Mouse (Mus musculus) MEL (cell line): ENCODE data around the gene Cxcr6. TPM values are rescaled to one million over a fixed set of nuclear protein-coding genes. Genes with fewer than 3 reads are reported as not detected.

Source experiments
- DNase-seq: peaks from one replicate; pipeline ENCODE4 v3.0.0; 2011; ENCODE audit warnings: low read depth, low spot score
- H3K27ac ChIP-seq: 2 replicates; pipeline ENCODE4 v1.5.1; 2012; ENCODE audit warnings: low read depth, mild to moderate bottlenecking, control low read depth, low read length, moderate library complexity; ENCODE audit not compliant: control insufficient read depth
- H3K27me3 ChIP-seq, 2 experiments: fragments of 150-350 bp in 1 of 2; sonication (generic) in 1 of 2; 2 replicates each; pipeline ENCODE4 v1.6.1; 2012; ENCODE audit warnings: low read length in 2 of 2, mild to moderate bottlenecking in 2 of 2, improper control_type of control experiment in 1 of 2, moderate library complexity in 1 of 2; ENCODE audit not compliant: insufficient read depth in 2 of 2, control insufficient read depth in 1 of 2
- H3K36me3 ChIP-seq, 2 experiments: 2 replicates each; pipeline ENCODE4 v1.6.1; 2012 to 2014; ENCODE audit warnings: low read length in 2 of 2, improper control_type of control experiment in 1 of 2, inconsistent platforms in 1 of 2, mild to moderate bottlenecking in 1 of 2; ENCODE audit not compliant: insufficient read depth in 2 of 2, control insufficient read depth in 1 of 2
- H3K4me1 ChIP-seq, 2 experiments: fragments of 150-350 bp in 1 of 2; sonication (generic) in 1 of 2; 2 replicates each; pipeline ENCODE4 v1.6.1; 2012; ENCODE audit warnings: low read length in 2 of 2, improper control_type of control experiment in 1 of 2, mild to moderate bottlenecking in 1 of 2; ENCODE audit not compliant: insufficient read depth in 2 of 2, control insufficient read depth in 1 of 2
- H3K4me3 ChIP-seq, 2 experiments: fragments of 150-350 bp in 1 of 2; sonication (generic) in 1 of 2; 2 replicates each; pipeline ENCODE4 v1.5.1; 2012; ENCODE audit warnings: low read depth in 2 of 2, low read length in 2 of 2, mild to moderate bottlenecking in 2 of 2, moderate library complexity in 2 of 2, control low read depth in 1 of 2, improper control_type of control experiment in 1 of 2; ENCODE audit not compliant: control insufficient read depth in 1 of 2, insufficient read depth in 1 of 2
- H3K79me2 ChIP-seq: 2 replicates; pipeline ENCODE4 v1.6.1; 2012; ENCODE audit warnings: mild to moderate bottlenecking, low read length, moderate library complexity; ENCODE audit not compliant: control insufficient read depth, poor library complexity, insufficient read depth
- H3K9ac ChIP-seq: 2 replicates; pipeline ENCODE4 v1.6.1; 2012; ENCODE audit warnings: low read depth, mild to moderate bottlenecking, control low read depth, low read length, moderate library complexity; ENCODE audit not compliant: control insufficient read depth, poor library complexity, severe bottlenecking
- H3K9me3 ChIP-seq: fragments of 150-350 bp; sonication (generic); replicated peaks from 2 replicates; pipeline ENCODE4 v1.6.1; 2012; ENCODE audit warnings: mild to moderate bottlenecking, low read length, improper control_type of control experiment, moderate library complexity; ENCODE audit not compliant: insufficient read depth
- BHLHE40 ChIP-seq: IDR thresholded peaks from 2 replicates; pipeline ENCODE4 v1.6.1; 2012; ENCODE audit warnings: low read depth, mild to moderate bottlenecking, inconsistent platforms, low read length, improper control_type of control experiment, borderline replicate concordance
- CHD1 ChIP-seq: IDR thresholded peaks from 2 replicates; pipeline ENCODE4 v1.6.1; 2012; ENCODE audit warnings: low read depth, mild to moderate bottlenecking, inconsistent platforms, low read length, improper control_type of control experiment
- CHD2 ChIP-seq: IDR thresholded peaks from 2 replicates; pipeline ENCODE4 v1.6.1; 2011; ENCODE audit warnings: low read length, improper control_type of control experiment
- CTCF ChIP-seq, 3 experiments: IDR thresholded peaks in 2 of 3; conservative IDR thresholded peaks in 1 of 3; 2 replicates each; pipeline ENCODE4 v1.5.1; 2011 to 2012; ENCODE audit warnings: low read length in 3 of 3, low read depth in 2 of 3, mild to moderate bottlenecking in 2 of 3, improper control_type of control experiment in 1 of 3, inconsistent platforms in 1 of 3, mixed read lengths in 1 of 3, moderate library complexity in 1 of 3; ENCODE audit not compliant: control insufficient read depth in 1 of 3, insufficient read depth in 1 of 3, poor library complexity in 1 of 3, severe bottlenecking in 1 of 3
- E2F4 ChIP-seq: IDR thresholded peaks from 2 replicates; pipeline ENCODE4 v1.6.1; 2011; ENCODE audit warnings: low read depth, low read length, improper control_type of control experiment, borderline replicate concordance
- ELF1 ChIP-seq: IDR thresholded peaks from 2 replicates; pipeline ENCODE4 v1.6.1; 2014; ENCODE audit warnings: low read depth, mild to moderate bottlenecking, inconsistent platforms, low read length, improper control_type of control experiment, moderate library complexity
- EP300 ChIP-seq, 2 experiments: IDR thresholded peaks; 2 replicates each; pipeline ENCODE4 v1.6.1; 2011; ENCODE audit warnings: improper control_type of control experiment in 2 of 2, low read length in 2 of 2, low read depth in 1 of 2, mild to moderate bottlenecking in 1 of 2
- ETS1 ChIP-seq: IDR thresholded peaks from 2 replicates; pipeline ENCODE4 v1.6.1; 2012; ENCODE audit warnings: low read depth, mild to moderate bottlenecking, inconsistent platforms, low read length, improper control_type of control experiment, moderate library complexity
- GABPA ChIP-seq: IDR thresholded peaks from 2 replicates; pipeline ENCODE4 v1.6.1; 2012; ENCODE audit warnings: low read depth, mild to moderate bottlenecking, inconsistent platforms, low read length, improper control_type of control experiment, moderate library complexity
- GATA1 ChIP-seq: IDR thresholded peaks from 2 replicates; pipeline ENCODE4 v1.6.1; 2011; ENCODE audit warnings: low read depth, low read length, improper control_type of control experiment
- HCFC1 ChIP-seq: IDR thresholded peaks from 2 replicates; pipeline ENCODE4 v1.6.1; 2012; ENCODE audit warnings: low read depth, mild to moderate bottlenecking, inconsistent platforms, low read length, improper control_type of control experiment, moderate library complexity
- JUND ChIP-seq: IDR thresholded peaks from 2 replicates; pipeline ENCODE4 v1.6.1; 2011; ENCODE audit warnings: low read depth, mild to moderate bottlenecking, improper control_type of control experiment, low read length
- KAT2A ChIP-seq: conservative IDR thresholded peaks from 2 replicates; pipeline ENCODE4 v1.6.1; 2012; ENCODE audit warnings: low read depth, low read length, improper control_type of control experiment, inconsistent platforms
- MAFK ChIP-seq: IDR thresholded peaks from 2 replicates; pipeline ENCODE4 v1.6.1; 2011; ENCODE audit warnings: low read depth, mild to moderate bottlenecking, low read length, improper control_type of control experiment, borderline replicate concordance
- MAX ChIP-seq: IDR thresholded peaks from 2 replicates; pipeline ENCODE4 v1.6.1; 2011; ENCODE audit warnings: low read length, improper control_type of control experiment
- MAZ ChIP-seq: IDR thresholded peaks from 2 replicates; pipeline ENCODE4 v1.6.1; 2012; ENCODE audit warnings: low read depth, mild to moderate bottlenecking, inconsistent platforms, low read length, improper control_type of control experiment
- MEF2A ChIP-seq: IDR thresholded peaks from 2 replicates; pipeline ENCODE4 v1.6.1; 2014; ENCODE audit warnings: low read depth, mild to moderate bottlenecking, inconsistent platforms, low read length, improper control_type of control experiment; ENCODE audit not compliant: poor library complexity, insufficient replicate concordance, severe bottlenecking; ENCODE audit errors: extremely low read depth
- MXI1 ChIP-seq: IDR thresholded peaks from 2 replicates; pipeline ENCODE4 v1.6.1; 2011; ENCODE audit warnings: mild to moderate bottlenecking, low read depth, low read length, improper control_type of control experiment
- MYB ChIP-seq: IDR thresholded peaks from 2 replicates; pipeline ENCODE4 v1.6.1; 2011; ENCODE audit warnings: mild to moderate bottlenecking, low read depth, low read length, improper control_type of control experiment
- MYC ChIP-seq: IDR thresholded peaks from 2 replicates; pipeline ENCODE4 v1.6.1; 2011; ENCODE audit warnings: low read depth, mild to moderate bottlenecking, low read length, improper control_type of control experiment, moderate library complexity
- NELFE ChIP-seq: IDR thresholded peaks from 2 replicates; pipeline ENCODE4 v1.6.1; 2011; ENCODE audit warnings: low read depth, low read length, improper control_type of control experiment
- POLR2A ChIP-seq, 2 experiments: IDR thresholded peaks; 2 replicates each; pipeline ENCODE4 v1.6.1; 2011 to 2012; ENCODE audit warnings: low read length in 2 of 2, mild to moderate bottlenecking in 2 of 2, control low read depth in 1 of 2, improper control_type of control experiment in 1 of 2, low read depth in 1 of 2, moderate library complexity in 1 of 2; ENCODE audit not compliant: control insufficient read depth in 1 of 2, insufficient read depth in 1 of 2, poor library complexity in 1 of 2
- POLR2AphosphoS2 ChIP-seq: IDR thresholded peaks from 2 replicates; pipeline ENCODE4 v1.6.1; 2011; ENCODE audit warnings: low read length, improper control_type of control experiment
- POLR2AphosphoS5 ChIP-seq: IDR thresholded peaks from 2 replicates; pipeline ENCODE4 v1.6.1; 2012; ENCODE audit warnings: low read depth, borderline replicate concordance, mild to moderate bottlenecking, inconsistent platforms, low read length, moderate library complexity, mixed read lengths
- RAD21 ChIP-seq: IDR thresholded peaks from 2 replicates; pipeline ENCODE4 v1.6.1; 2011; ENCODE audit warnings: mild to moderate bottlenecking, low read depth, low read length, improper control_type of control experiment
- RCOR1 ChIP-seq: IDR thresholded peaks from 2 replicates; pipeline ENCODE4 v1.6.1; 2012; ENCODE audit warnings: low read depth, mild to moderate bottlenecking, inconsistent platforms, low read length, improper control_type of control experiment
- SIN3A ChIP-seq: IDR thresholded peaks from 2 replicates; pipeline ENCODE4 v1.6.1; 2012; ENCODE audit warnings: low read length, improper control_type of control experiment, inconsistent platforms
- SMC3 ChIP-seq: IDR thresholded peaks from 2 replicates; pipeline ENCODE4 v1.6.1; 2011; ENCODE audit warnings: low read depth, low read length, improper control_type of control experiment
- TAL1 ChIP-seq: IDR thresholded peaks from 2 replicates; pipeline ENCODE4 v1.6.1; 2012; ENCODE audit warnings: mild to moderate bottlenecking, inconsistent platforms, low read length, moderate library complexity, mixed read lengths
- TBP ChIP-seq: IDR thresholded peaks from 2 replicates; pipeline ENCODE4 v1.8.0; 2011; ENCODE audit warnings: low read depth, low read length, improper control_type of control experiment
- TCF12 ChIP-seq: IDR thresholded peaks from 2 replicates; pipeline ENCODE4 v1.6.1; 2014; ENCODE audit warnings: low read depth, mild to moderate bottlenecking, inconsistent platforms, low read length, improper control_type of control experiment, moderate library complexity
- USF1 ChIP-seq: IDR thresholded peaks from 2 replicates; pipeline ENCODE4 v1.6.1; 2014; ENCODE audit warnings: low read depth, mild to moderate bottlenecking, inconsistent platforms, low read length, improper control_type of control experiment, moderate library complexity
- USF2 ChIP-seq, 2 experiments: IDR thresholded peaks; 2 replicates each; pipeline ENCODE4 v1.6.1; 2011 to 2012; ENCODE audit warnings: improper control_type of control experiment in 2 of 2, low read length in 2 of 2, borderline replicate concordance in 1 of 2, inconsistent platforms in 1 of 2, low read depth in 1 of 2, mild to moderate bottlenecking in 1 of 2; ENCODE audit not compliant: insufficient read depth in 1 of 2
- ZC3H11A ChIP-seq: IDR thresholded peaks from 2 replicates; pipeline ENCODE4 v1.6.1; 2012; ENCODE audit warnings: low read depth, mild to moderate bottlenecking, inconsistent platforms, low read length, improper control_type of control experiment
- ZKSCAN1 ChIP-seq: IDR thresholded peaks from 2 replicates; pipeline ENCODE4 v1.6.1; 2012; ENCODE audit warnings: low read depth, mild to moderate bottlenecking, inconsistent platforms, low read length, improper control_type of control experiment, moderate library complexity
- ZMIZ1 ChIP-seq: IDR thresholded peaks from 2 replicates; pipeline ENCODE4 v1.6.1; 2012; ENCODE audit warnings: low read depth, mild to moderate bottlenecking, inconsistent platforms, low read length, improper control_type of control experiment, moderate library complexity
- ZNF384 ChIP-seq: IDR thresholded peaks from 2 replicates; pipeline ENCODE4 v1.6.1; 2012; ENCODE audit warnings: low read depth, mild to moderate bottlenecking, inconsistent platforms, low read length, improper control_type of control experiment
- polyA plus RNA-seq, 2 experiments: library from polyadenylated mRNA; stranded (reverse) in 1 of 2; unstranded in 1 of 2; fragments of >175 nt in 1 of 2; fragments of >200 nt in 1 of 2; gene quantifications; 2 replicates each; pipeline versions ENCODE4 v1.2.1 to v1.2.4; 2012; ENCODE audit warnings: low replicate concordance in 2 of 2, low read depth in 1 of 2; ENCODE audit not compliant: insufficient read length in 2 of 2, insufficient read depth in 1 of 2, missing spikeins in 1 of 2
- total RNA-seq: library from RNA; depleted of rRNA; stranded (reverse); fragments of 300-350 nt; gene quantifications from 2 replicates; pipeline ENCODE4 v1.2.3, GENCODE M21; 2012

The Cxcr6 gene
- total and polyA plus RNA-seq, 3 experiments, result 0.04 TPM; not detected in 2

DNA sequence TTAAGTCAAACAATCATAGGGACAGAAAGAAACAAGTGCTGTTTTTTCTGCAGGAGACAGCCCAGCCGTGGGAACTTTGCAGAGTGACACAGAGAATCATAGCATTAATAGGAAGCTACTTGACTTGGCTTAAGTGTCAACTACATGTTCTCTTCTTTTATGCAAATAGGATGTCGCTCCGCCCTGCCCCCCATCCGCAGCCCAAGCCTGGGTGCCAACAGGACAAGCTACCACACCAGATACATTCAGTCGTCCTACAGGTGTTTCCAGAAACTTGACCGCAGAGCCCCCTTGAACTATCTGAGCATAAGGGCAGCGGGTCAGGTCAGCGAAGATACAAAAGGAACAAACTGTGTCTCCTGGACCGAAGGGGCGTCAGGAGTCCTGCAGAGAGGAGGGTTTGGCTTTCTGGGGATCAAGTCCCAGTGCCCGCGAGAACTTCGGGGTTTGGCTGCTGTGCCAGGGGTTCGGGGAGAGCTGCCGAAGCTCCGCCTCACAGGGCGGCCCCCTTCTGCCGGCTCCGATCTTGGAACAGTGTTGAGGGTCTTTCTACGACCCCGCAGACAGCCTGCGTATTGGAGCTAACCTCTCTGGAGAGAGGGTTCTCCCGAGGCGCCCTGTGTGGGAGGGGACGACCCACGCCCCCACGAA, 44.9 kb downstream of the Cxcr6 start:
- Histone ChIP-seq H3K4me3 (peak overlapping the region; percentile 68 to 93), H3K36me3 (peaks cover 0 to 17% of the 10 kb centered on the region in 2 experiments; a peak in 2 of 4 replicates), H3K79me2 (peaks cover 2% of the 10 kb centered on the region; the same call in 1 of the 2 replicates), H3K27me3 (no peaks in the 10 kb centered on the region), H3K27ac (peak overlapping the region; percentile 79), H3K9me3 (no peaks in the 10 kb centered on the region), H3K4me1 (peaks cover 3 to 18% of the 10 kb centered on the region in 2 experiments), H3K9ac (peak overlapping the region; percentile 95)
- DNase-seq, result peak; percentile 92
- TF ChIP-seq TBP (no peak), BHLHE40 (no peak), CHD1 (no peak), MEF2A (no peak), ZC3H11A (no peak), CTCF (IDR thresholded peaks at IDR 0.05 in 2 of 3, conservative IDR thresholded peaks at IDR 0.05 in 1 of 3; ENCODE audit: control insufficient read depth in 1 of 3, insufficient read depth in 1 of 3, low read depth in 2 of 3, low read length in 3 of 3, poor library complexity in 1 of 3, severe bottlenecking in 1 of 3) (no peak), POLR2A (IDR thresholded peaks at IDR 0.05; ENCODE audit: control insufficient read depth in 1 of 2, insufficient read depth in 1 of 2, low read depth in 1 of 2, low read length in 2 of 2, poor library complexity in 1 of 2) (peak; percentile 41 to 51), HCFC1 (no peak), MAZ (0 out of 2 replicates have a peak, but pooled peaks have one; percentile 49), GATA1 (no peak), NELFE (peak; percentile 48), SIN3A (peak; percentile 57; the same call in 1 of the 2 replicates), RAD21 (no peak), JUND (no peak), ZMIZ1 (no peak; the same call in 1 of the 2 replicates), MYC (no peak), POLR2AphosphoS5 (no peak), EP300 (IDR thresholded peaks at IDR 0.05; ENCODE audit: low read depth in 1 of 2, low read length in 2 of 2) (no peak), KAT2A (no peak), USF2 (IDR thresholded peaks at IDR 0.05; ENCODE audit: borderline replicate concordance in 1 of 2, insufficient read depth in 1 of 2, low read depth in 1 of 2, low read length in 2 of 2) (no peak), MAFK (no peak), MXI1 (peak; percentile 54; the same call in 1 of the 2 replicates), ZKSCAN1 (no peak), CHD2 (peak; percentile 26; the same call in 1 of the 2 replicates), ELF1 (no peak), MYB (no peak), POLR2AphosphoS2 (no peak), ETS1 (no peak), SMC3 (no peak; the same call in 1 of the 2 replicates), TAL1 (no peak), RCOR1 (no peak), USF1 (no peak), MAX (no peak; the same call in 1 of the 2 replicates), TCF12 (no peak), GABPA (no peak), E2F4 (no peak), ZNF384 (no peak)
